Mouse (Mus musculus) midbrain, embryonic 10.5 days (tissue): ENCODE measurements around the gene Retreg2. TPM values are rescaled to one million over a fixed set of nuclear protein-coding genes. Genes with fewer than 3 reads are reported as not detected.

Experiments
- DNase-seq: peaks from one replicate; pipeline ENCODE4 v3.0.0-alpha.2; 2017; ENCODE audit warnings: low spot score
- H3K27ac ChIP-seq: fragments of 300-500 bp; sonication (generic); replicated peaks from 2 replicates; pipeline ENCODE4 v1.5.1; 2016; ENCODE audit warnings: mild to moderate bottlenecking
- H3K27me3 ChIP-seq: fragments of 300-500 bp; sonication (generic); 2 replicates; pipeline ENCODE4 v1.6.1; 2016; ENCODE audit warnings: low read depth, mild to moderate bottlenecking; ENCODE audit not compliant: poor library complexity, severe bottlenecking
- H3K36me3 ChIP-seq: fragments of 300-500 bp; sonication (generic); 2 replicates; pipeline ENCODE4 v1.6.1; 2016; ENCODE audit warnings: mild to moderate bottlenecking, moderate library complexity
- H3K4me1 ChIP-seq: fragments of 300-500 bp; sonication (generic); 2 replicates; pipeline ENCODE4 v1.6.1; 2016
- H3K4me3 ChIP-seq: fragments of 300-500 bp; sonication (generic); 2 replicates; pipeline ENCODE4 v1.5.1; 2016; ENCODE audit warnings: mild to moderate bottlenecking, moderate library complexity
- H3K9me3 ChIP-seq: fragments of 300-500 bp; sonication (generic); replicated peaks from 2 replicates; pipeline ENCODE4 v1.6.1; 2016; ENCODE audit warnings: mild to moderate bottlenecking
- WGBS: fragments of 180-500 bp; shearing (Covaris S2); methylation state at CpG from one replicate; pipeline ENCODE4 v1.1.7; 2016; 5-methylcytosine and 5-hydroxymethylcytosine counted together
- polyA plus RNA-seq: library from polyadenylated mRNA; unstranded; fragments of >200 nt; fragmentation: Nextera tagmentation; extraction: Ambion mirVana; gene quantifications from 2 replicates; pipeline ENCODE4 v1.2.1, GENCODE M21; 2016

Retreg2 gene
- polyA plus RNA-seq, 1 experiment from 2014 or later: 44.1 TPM

DNA sequence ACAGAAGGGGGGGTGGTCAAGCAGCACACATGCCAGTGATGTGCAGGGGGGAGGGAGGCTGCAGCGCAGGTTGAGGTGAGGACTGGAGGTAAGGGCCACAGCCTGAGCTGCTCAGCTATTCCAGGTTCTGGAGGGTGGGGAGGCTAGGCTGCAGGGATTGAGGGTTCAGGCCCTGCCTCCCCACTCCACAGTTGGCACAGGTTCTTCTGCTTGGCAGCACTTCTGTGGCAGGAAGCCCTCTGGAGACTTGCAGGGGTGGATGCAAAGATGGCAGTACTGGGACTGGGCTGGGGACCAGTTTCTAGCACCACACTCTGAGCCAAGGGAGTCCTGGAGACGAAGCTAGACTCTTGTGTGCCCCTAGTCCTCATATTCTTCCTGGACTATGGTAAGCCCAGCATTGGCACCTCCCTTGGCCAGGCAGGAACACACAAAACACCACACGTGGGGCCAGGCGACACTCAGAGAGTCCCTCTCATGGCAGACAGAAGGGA is 38.8 kb downstream of the Retreg2 start:
- Histone ChIP-seq H3K36me3 (peaks cover 61% of the 10 kb centered on the region), H3K4me1 (peaks cover 28% of the 10 kb centered on the region), H3K9me3 (no peaks in the 10 kb centered on the region), H3K4me3 (no peak overlapping the region), H3K27me3 (no peaks in the 10 kb centered on the region), H3K27ac (no peak overlapping the region)
- WGBS: 82% methylated on average over 4 of the region's 4 CpGs
- no peak for DNase-seq

GRCm38 (mm10) chr1:75182160-75182559 is 39.6 kb downstream of the Retreg2 start:
- no peak overlapping the region for H3K4me3 ChIP-seq
- no peak for DNase-seq
- 81% methylated on average over 4 of the region's 4 CpGs for WGBS
- peaks cover 28% of the 10 kb centered on the region for H3K4me1 ChIP-seq
- no peak overlapping the region for H3K27ac ChIP-seq
- H3K27me3 ChIP-seq: no peaks in the 10 kb centered on the region
- H3K9me3 ChIP-seq: no peaks in the 10 kb centered on the region
- peaks cover 60% of the 10 kb centered on the region for H3K36me3 ChIP-seq

- H3K4me1 ChIP-seq: peaks cover 8% of the 10 kb centered on the region
- DNase-seq: no peak
- H3K9me3 ChIP-seq: no peaks in the 10 kb centered on the region
- H3K27ac ChIP-seq: no peak overlapping the region
- H3K4me3 ChIP-seq: no peak overlapping the region
- H3K36me3 ChIP-seq: peaks cover 60% of the 10 kb centered on the region
- H3K27me3 ChIP-seq: no peaks in the 10 kb centered on the region
- WGBS: 93% methylated on average over 11 of the region's 11 CpGs
Measured at GRCm38 (mm10) chr1:75185495-75185894, 42.9 kb downstream of the Retreg2 start.

- Histone ChIP-seq H3K4me1 (peaks cover 14% of the 10 kb centered on the region), H3K9me3 (no peaks in the 10 kb centered on the region), H3K27me3 (no peaks in the 10 kb centered on the region), H3K36me3 (peaks cover 51% of the 10 kb centered on the region), H3K4me3 (no peak overlapping the region), H3K27ac (no peak overlapping the region)
- no peak for DNase-seq
Measured at GRCm38 (mm10) chr1:75187126-75187525, 44.5 kb downstream of the Retreg2 start.

DNA sequence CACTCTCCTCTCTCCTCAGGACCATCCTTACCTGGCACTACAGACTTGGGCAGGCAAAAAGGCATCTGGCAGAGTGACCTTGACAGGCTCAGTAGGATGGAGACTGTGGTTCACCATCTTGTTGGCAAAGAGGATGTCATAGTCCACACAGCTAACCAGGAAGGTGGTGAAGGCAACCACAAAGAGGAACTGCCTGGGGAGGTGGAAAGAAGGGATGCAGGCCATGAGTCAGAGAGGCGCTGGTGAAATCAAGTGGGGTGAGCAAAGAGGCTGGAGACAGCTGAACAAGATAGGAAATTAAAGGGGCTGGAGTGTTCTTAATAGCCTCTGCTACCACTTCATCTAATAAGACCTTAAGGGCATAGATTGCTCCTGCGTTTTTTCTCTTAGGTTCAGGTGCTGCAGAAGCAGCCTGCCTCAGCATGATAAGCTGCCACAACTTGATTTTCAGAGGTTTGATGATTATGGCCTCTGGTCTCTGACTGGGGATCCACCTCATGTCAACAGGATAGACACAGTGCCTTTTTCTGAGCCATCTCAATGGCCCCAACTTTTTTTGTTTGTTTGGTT is 45.4 kb downstream of the Retreg2 start:
- H3K36me3 ChIP-seq: peaks cover 42% of the 10 kb centered on the region
- H3K27me3 ChIP-seq: no peaks in the 10 kb centered on the region
- WGBS: 88% methylated on average over 2 of the region's 2 CpGs
- no peak overlapping the region for H3K4me3 ChIP-seq
- peaks cover 22% of the 10 kb centered on the region for H3K4me1 ChIP-seq
- DNase-seq: no peak
- H3K9me3 ChIP-seq: no peaks in the 10 kb centered on the region
- no peak overlapping the region for H3K27ac ChIP-seq

GRCm38 (mm10) chr1:75190577-75190976 is 48.0 kb downstream of the Retreg2 start:
- Histone ChIP-seq H3K27me3 (no peaks in the 10 kb centered on the region), H3K36me3 (peaks cover 35% of the 10 kb centered on the region), H3K9me3 (no peaks in the 10 kb centered on the region), H3K4me3 (peak overlapping the region; percentile 86; the same call in 1 of the 2 replicates), H3K27ac (no peak overlapping the region), H3K4me1 (peaks cover 28% of the 10 kb centered on the region)
- WGBS: 63% methylated on average over 2 of the region's 2 CpGs
- no peak for DNase-seq

DNA sequence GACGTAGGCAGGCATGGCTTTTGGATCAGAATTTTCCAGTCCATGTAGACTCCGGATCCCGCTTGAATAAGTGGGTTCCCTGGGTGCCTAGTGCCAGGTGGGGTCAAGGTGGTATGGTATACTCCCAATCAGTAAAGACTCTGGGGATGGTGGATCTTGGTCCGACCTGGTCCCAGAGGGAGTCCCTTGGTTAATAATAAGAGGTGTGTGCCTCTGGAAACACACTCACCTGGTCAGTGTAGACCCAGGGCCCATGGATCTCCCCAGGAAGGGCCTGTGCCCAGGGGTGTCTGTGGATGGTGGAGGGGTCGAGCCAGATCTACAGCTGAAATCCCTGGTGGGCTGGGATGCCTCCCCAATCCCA is 48.7 kb downstream of the Retreg2 start:
- peaks cover 28% of the 10 kb centered on the region for H3K4me1 ChIP-seq
- H3K27ac ChIP-seq: peak overlapping the region; percentile 89
- no peaks in the 10 kb centered on the region for H3K9me3 ChIP-seq
- DNase-seq: no peak
- no peaks in the 10 kb centered on the region for H3K27me3 ChIP-seq
- peak overlapping the region; percentile 86 for H3K4me3 ChIP-seq
- peaks cover 35% of the 10 kb centered on the region for H3K36me3 ChIP-seq
- WGBS: 47% methylated on average over 5 of the region's 5 CpGs

GRCm38 (mm10) chr1:75191622-75192402 is 49.2 kb downstream of the Retreg2 start, which contains the start of the genes Ankzf1 and Atg9a:
Gene Ankzf1 (plus strand): TSS chr1:75192151.
Gene Atg9a (minus strand): TSS chr1:75192196.
- peaks cover 28% of the 10 kb centered on the region for H3K4me1 ChIP-seq
- peaks cover 35% of the 10 kb centered on the region for H3K36me3 ChIP-seq
- peak within 1 kb of the TSS; percentile 89 for H3K27ac ChIP-seq
- WGBS: under 1% methylated on average over 56 of the region's 56 CpGs
- DNase-seq: peak; percentile 95
- H3K4me3 ChIP-seq: peak within 1 kb of the TSS; percentile 86
- H3K27me3 ChIP-seq: no peaks in the 10 kb centered on the region
- H3K9me3 ChIP-seq: no peaks in the 10 kb centered on the region

DNA sequence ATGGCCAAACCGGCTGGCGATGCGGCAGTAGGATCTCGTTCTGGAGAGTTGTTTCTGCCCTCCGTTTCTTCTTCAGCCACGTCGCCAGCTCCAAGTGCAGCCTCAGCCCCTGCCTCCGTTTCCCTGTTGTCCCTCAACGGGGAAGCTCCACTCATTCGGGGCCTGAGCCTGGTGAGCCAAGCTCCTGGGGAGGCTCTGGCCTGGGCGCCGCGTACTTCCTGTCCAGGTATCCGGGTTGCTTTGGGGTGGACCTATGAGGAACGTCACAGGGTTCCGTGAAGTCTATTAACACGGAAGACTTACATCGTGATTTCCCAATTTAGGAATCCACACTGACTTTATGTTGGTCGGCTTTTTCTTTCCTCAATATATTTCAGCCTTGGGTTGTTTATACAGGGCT is 49.9 kb downstream of the Retreg2 start:
- Histone ChIP-seq H3K36me3 (peaks cover 36% of the 10 kb centered on the region), H3K4me1 (peaks cover 28% of the 10 kb centered on the region), H3K27ac (peak overlapping the region; percentile 89), H3K9me3 (no peaks in the 10 kb centered on the region), H3K4me3 (peak overlapping the region; percentile 86), H3K27me3 (no peaks in the 10 kb centered on the region)
- no peak for DNase-seq
- under 1% methylated on average over 19 of the region's 19 CpGs for WGBS

Other genes starting within 250 kb of the Retreg2 start
- gene Cryba2, start 249.6 kb upstream of the Retreg2 start, polyA plus RNA-seq: 0.26 TPM in 1 of 2 replicates, not detected in the other
- 0.04 and 0.07 TPM in 2 replicates for gene Cfap65, start 207.2 kb upstream of the Retreg2 start, polyA plus RNA-seq
- gene Ihh, start 191.1 kb upstream of the Retreg2 start, polyA plus RNA-seq: 0.12 and 0.17 TPM in 2 replicates
- gene Nhej1, start 17.6 kb upstream of the Retreg2 start, polyA plus RNA-seq: 15.2 and 16.0 TPM in 2 replicates
- gene Slc23a3, start 8.9 kb upstream of the Retreg2 start, polyA plus RNA-seq: 0.11 TPM in 1 of 2 replicates, not detected in the other
- 51.7 and 60.4 TPM in 2 replicates for gene Cnppd1, start 67 bp upstream of the Retreg2 start, polyA plus RNA-seq
- 30.6 and 34.1 TPM in 2 replicates for gene Zfand2b, start 25.9 kb downstream of the Retreg2 start, polyA plus RNA-seq
- gene Abcb6, start 37.6 kb downstream of the Retreg2 start, polyA plus RNA-seq: 42.5 and 50.6 TPM in 2 replicates
- gene Ankzf1, start 49.4 kb downstream of the Retreg2 start, polyA plus RNA-seq: 22.9 and 24.1 TPM in 2 replicates
- 18.8 and 25.4 TPM in 2 replicates for gene Atg9a, start 49.4 kb downstream of the Retreg2 start, polyA plus RNA-seq
- gene Glb1l, start 68.0 kb downstream of the Retreg2 start, polyA plus RNA-seq: 14.8 and 16.0 TPM in 2 replicates
- 142 and 154 TPM in 2 replicates for gene Stk16, start 68.1 kb downstream of the Retreg2 start, polyA plus RNA-seq
- 9.0 and 10.0 TPM in 2 replicates for gene Tuba4a, start 77.1 kb downstream of the Retreg2 start, polyA plus RNA-seq
- gene A630095N17Rik, start 89.3 kb downstream of the Retreg2 start, polyA plus RNA-seq: not detected in 2 replicates
- 27.5 and 27.9 TPM in 2 replicates for gene Dnajb2, start 93.6 kb downstream of the Retreg2 start, polyA plus RNA-seq
- 3.6 and 6.1 TPM in 2 replicates for gene Ptprn, start 121.7 kb downstream of the Retreg2 start, polyA plus RNA-seq
- gene Resp18, start 135.6 kb downstream of the Retreg2 start, polyA plus RNA-seq: 7.2 and 16.2 TPM in 2 replicates
- gene Dnpep, start 175.2 kb downstream of the Retreg2 start, polyA plus RNA-seq: 157 and 176 TPM in 2 replicates
- gene Des, start 217.6 kb downstream of the Retreg2 start, polyA plus RNA-seq: 1.1 and 2.8 TPM in 2 replicates
- 23.6 and 26.9 TPM in 2 replicates for gene Speg, start 232.5 kb downstream of the Retreg2 start, polyA plus RNA-seq